Mouse (Mus musculus): ENCODE measurements around the gene Nepro. TPM values are rescaled to one million over a fixed set of nuclear protein-coding genes. Genes with fewer than 3 reads are reported as not detected.

The Nepro gene
- polyA plus RNA-seq, 1 experiment: 3.4 TPM

- TF ChIP-seq CTCF (IDR thresholded peaks at IDR 0.05; ENCODE audit: extremely low read depth, insufficient read depth, low read length) (peak; percentile 92), POLR2A (IDR thresholded peaks at IDR 0.05; ENCODE audit: extremely low read depth, insufficient read depth, low read length) (no peak)
- no peaks in the 10 kb centered on the region; the same call in 1 of the 2 replicates for H3K4me1 ChIP-seq (ENCODE audit: control insufficient read depth, insufficient read depth, low read length)
- H3K27ac ChIP-seq (ENCODE audit: insufficient read depth, low read length): no peak overlapping the region
- H3K4me3 ChIP-seq (ENCODE audit: insufficient read depth, low read length): peak overlapping the region; percentile 50; the same call in 1 of the 2 replicates
These were observed 1.5 kb downstream of the Nepro start for GRCm38 (mm10) chr16:44725286-44726223.

- TF ChIP-seq CTCF (IDR thresholded peaks at IDR 0.05; ENCODE audit: extremely low read depth, insufficient read depth, low read length) (no peak), POLR2A (IDR thresholded peaks at IDR 0.05; ENCODE audit: extremely low read depth, insufficient read depth, low read length) (no peak)
- Histone ChIP-seq H3K4me3 (ENCODE audit: insufficient read depth, low read length) (no peak overlapping the region), H3K4me1 (ENCODE audit: control insufficient read depth, insufficient read depth, low read length) (no peaks in the 10 kb centered on the region; the same call in 1 of the 2 replicates), H3K27ac (ENCODE audit: insufficient read depth, low read length) (no peak overlapping the region)
These were observed 3.4 kb downstream of the Nepro start for GRCm38 (mm10) chr16:44727525-44727924.

- no peaks in the 10 kb centered on the region for H3K4me1 ChIP-seq (ENCODE audit: control insufficient read depth, insufficient read depth, low read length)
- H3K4me3 ChIP-seq (ENCODE audit: insufficient read depth, low read length): no peak overlapping the region
- TF ChIP-seq POLR2A (IDR thresholded peaks at IDR 0.05; ENCODE audit: extremely low read depth, insufficient read depth, low read length) (no peak), CTCF (IDR thresholded peaks at IDR 0.05; ENCODE audit: extremely low read depth, insufficient read depth, low read length) (no peak)
- no peak overlapping the region for H3K27ac ChIP-seq (ENCODE audit: insufficient read depth, low read length)
These were observed 10.0 kb downstream of the Nepro start for GRCm38 (mm10) chr16:44734059-44734458.

DNA sequence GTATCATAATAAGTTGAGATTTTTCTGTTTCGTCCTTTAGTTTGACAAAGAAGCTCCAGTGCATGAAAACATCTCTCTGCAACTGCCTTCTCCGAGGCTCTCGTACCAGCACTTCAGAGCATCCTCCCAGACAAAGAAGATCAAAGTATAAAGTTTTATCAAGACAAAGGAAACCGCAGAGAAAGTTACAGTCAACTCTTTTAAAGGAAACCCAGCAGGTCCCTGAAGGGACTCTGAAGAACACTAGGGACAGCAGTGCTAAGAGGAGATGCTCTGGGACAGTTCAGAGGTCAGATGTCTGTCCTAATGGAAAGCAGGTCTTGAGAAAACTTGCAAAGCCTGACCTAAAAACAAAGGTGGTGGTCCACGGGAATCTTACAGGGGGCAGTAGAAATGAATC lies 11.6 kb downstream of the Nepro start:
- TF ChIP-seq POLR2A (IDR thresholded peaks at IDR 0.05; ENCODE audit: extremely low read depth, insufficient read depth, low read length): no peak
- TF ChIP-seq CTCF (IDR thresholded peaks at IDR 0.05; ENCODE audit: extremely low read depth, insufficient read depth, low read length): no peak
- H3K27ac ChIP-seq (ENCODE audit: insufficient read depth, low read length): no peak overlapping the region
- no peak overlapping the region for H3K4me3 ChIP-seq (ENCODE audit: insufficient read depth, low read length)
- H3K4me1 ChIP-seq (ENCODE audit: control insufficient read depth, insufficient read depth, low read length): no peaks in the 10 kb centered on the region

- TF ChIP-seq CTCF (IDR thresholded peaks at IDR 0.05; ENCODE audit: extremely low read depth, insufficient read depth, low read length) (no peak), POLR2A (IDR thresholded peaks at IDR 0.05; ENCODE audit: extremely low read depth, insufficient read depth, low read length) (no peak)
- Histone ChIP-seq H3K27ac (ENCODE audit: insufficient read depth, low read length) (no peak overlapping the region), H3K4me1 (ENCODE audit: control insufficient read depth, insufficient read depth, low read length) (no peaks in the 10 kb centered on the region), H3K4me3 (ENCODE audit: insufficient read depth, low read length) (no peak overlapping the region)
These were observed 12.0 kb downstream of the Nepro start for GRCm38 (mm10) chr16:44736118-44736517.

DNA sequence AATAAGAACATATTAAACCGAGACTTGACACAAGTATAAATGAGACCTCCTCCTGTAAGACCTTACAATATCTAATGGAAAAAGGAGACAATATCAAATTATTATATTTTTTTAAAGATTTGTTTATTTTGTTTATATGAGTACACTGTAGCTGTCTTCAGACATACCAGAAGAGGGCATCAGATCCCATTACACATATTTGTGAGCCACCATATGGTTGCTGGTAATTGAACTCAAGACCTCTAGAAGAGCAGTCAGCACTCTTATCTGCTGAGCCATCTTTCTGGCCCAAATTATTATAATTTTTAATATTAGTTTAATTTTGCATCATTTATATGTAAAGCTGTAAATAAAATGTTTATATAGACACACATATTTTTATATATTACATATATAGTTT lies 18.7 kb downstream of the Nepro start:
- Histone ChIP-seq H3K27ac (ENCODE audit: insufficient read depth, low read length) (no peak overlapping the region), H3K4me3 (ENCODE audit: insufficient read depth, low read length) (no peak overlapping the region), H3K4me1 (ENCODE audit: control insufficient read depth, insufficient read depth, low read length) (peaks cover 2% of the 10 kb centered on the region; the same call in 1 of the 2 replicates)
- TF ChIP-seq POLR2A (IDR thresholded peaks at IDR 0.05; ENCODE audit: extremely low read depth, insufficient read depth, low read length): no peak
- no peak for TF ChIP-seq CTCF (IDR thresholded peaks at IDR 0.05; ENCODE audit: extremely low read depth, insufficient read depth, low read length)

DNA sequence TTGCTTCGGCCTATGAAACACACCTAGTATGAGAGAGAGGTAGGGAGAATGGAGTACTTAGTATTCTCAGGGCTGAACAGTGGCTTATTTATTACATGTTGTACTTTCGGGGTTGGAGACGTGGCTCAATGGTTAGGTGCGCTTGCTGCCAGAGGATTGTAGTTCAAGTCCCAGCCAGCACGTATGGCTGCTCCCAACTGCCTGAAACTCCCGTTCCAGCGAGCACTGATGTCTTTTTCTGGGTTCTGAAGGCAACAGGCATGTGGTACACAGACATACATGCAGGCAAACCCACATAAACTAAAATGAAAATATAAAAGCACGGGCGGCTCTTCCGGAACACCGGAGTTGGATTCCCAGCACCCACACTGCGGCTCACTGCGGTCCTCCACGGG lies 21.4 kb downstream of the Nepro start:
- TF ChIP-seq CTCF (IDR thresholded peaks at IDR 0.05; ENCODE audit: extremely low read depth, insufficient read depth, low read length) (no peak), POLR2A (IDR thresholded peaks at IDR 0.05; ENCODE audit: extremely low read depth, insufficient read depth, low read length) (no peak)
- Histone ChIP-seq H3K4me3 (ENCODE audit: insufficient read depth, low read length) (peak overlapping the region; percentile 87), H3K27ac (ENCODE audit: insufficient read depth, low read length) (peak overlapping the region; percentile 90; the same call in 1 of the 2 replicates), H3K4me1 (ENCODE audit: control insufficient read depth, insufficient read depth, low read length) (peaks cover 2% of the 10 kb centered on the region; the same call in 1 of the 2 replicates)

- peaks cover 2% of the 10 kb centered on the region; the same call in 1 of the 2 replicates for H3K4me1 ChIP-seq (ENCODE audit: control insufficient read depth, insufficient read depth, low read length)
- H3K4me3 ChIP-seq (ENCODE audit: insufficient read depth, low read length): peak within 1 kb of the TSS; percentile 87
- peak within 1 kb of the TSS; percentile 90 for H3K27ac ChIP-seq (ENCODE audit: insufficient read depth, low read length)
- peak; percentile 92 for TF ChIP-seq POLR2A (IDR thresholded peaks at IDR 0.05; ENCODE audit: extremely low read depth, insufficient read depth, low read length)
- TF ChIP-seq CTCF (IDR thresholded peaks at IDR 0.05; ENCODE audit: extremely low read depth, insufficient read depth, low read length): no peak
These were observed 21.9 kb downstream of the Nepro start, which contains the start of gene Gtpbp8 for GRCm38 (mm10) chr16:44745866-44746562. Gene Gtpbp8 (minus strand): TSS chr16:44746363.

- TF ChIP-seq CTCF (IDR thresholded peaks at IDR 0.05; ENCODE audit: extremely low read depth, insufficient read depth, low read length): no peak
- no peak for TF ChIP-seq POLR2A (IDR thresholded peaks at IDR 0.05; ENCODE audit: extremely low read depth, insufficient read depth, low read length)
- peaks cover 2% of the 10 kb centered on the region; the same call in 1 of the 2 replicates for H3K4me1 ChIP-seq (ENCODE audit: control insufficient read depth, insufficient read depth, low read length)
- no peak overlapping the region for H3K27ac ChIP-seq (ENCODE audit: insufficient read depth, low read length)
- no peak overlapping the region for H3K4me3 ChIP-seq (ENCODE audit: insufficient read depth, low read length)
These were observed 23.9 kb downstream of the Nepro start for GRCm38 (mm10) chr16:44748007-44748406.
